Mouse (Mus musculus) E14TG2a.4 (cell line): ENCODE data around the gene Mef2c.

Experiments used
- CTCF ChIP-seq: conservative IDR thresholded peaks from 2 replicates; pipeline ENCODE4 v1.5.1; 2014; ENCODE audit warnings: low read length
- NANOG ChIP-seq: IDR thresholded peaks from 2 replicates; pipeline ENCODE4 v1.6.1; 2014; ENCODE audit warnings: borderline replicate concordance, low read length, mixed read lengths

GRCm38 (mm10) chr13:83468794-83469193, 35.0 kb upstream of the Mef2c start:
- no peak for TF ChIP-seq CTCF
- TF ChIP-seq NANOG: no peak
